Mouse (Mus musculus) thymus, adult 2 months (tissue): ENCODE data around the gene Lrch1. TPM values are rescaled to one million over a fixed set of nuclear protein-coding genes. Genes with fewer than 3 reads are reported as not detected.

Source experiments
- DNase-seq: peaks from one replicate; pipeline ENCODE4 v3.0.0; 2021
- H3K27ac ChIP-seq: fragments of 200-500 bp; 2 replicates; pipeline ENCODE4 v1.5.1; 2012; ENCODE audit warnings: low read length, control low read depth; ENCODE audit not compliant: control insufficient read depth, insufficient read depth
- H3K27me3 ChIP-seq: fragments of 200-500 bp; 2 replicates; pipeline ENCODE4 v1.6.1; 2012; ENCODE audit warnings: mild to moderate bottlenecking, low read length, moderate library complexity, mixed read lengths; ENCODE audit not compliant: control insufficient read depth, insufficient read depth
- H3K36me3 ChIP-seq: fragments of 200-500 bp; 2 replicates; pipeline ENCODE4 v1.6.1; 2012; ENCODE audit warnings: mild to moderate bottlenecking, low read length, moderate library complexity; ENCODE audit not compliant: control insufficient read depth, insufficient read depth
- H3K4me1 ChIP-seq: fragments of 200-500 bp; replicated peaks from 2 replicates; pipeline ENCODE4 v1.6.1; 2012; ENCODE audit warnings: low read length; ENCODE audit not compliant: control insufficient read depth, insufficient read depth
- H3K4me3 ChIP-seq: fragments of 200-500 bp; 2 replicates; pipeline ENCODE4 v1.5.1; 2012; ENCODE audit warnings: mild to moderate bottlenecking, low read length, control low read depth, moderate library complexity; ENCODE audit not compliant: control insufficient read depth, insufficient read depth
- CTCF ChIP-seq: fragments of 200-500 bp; IDR thresholded peaks from 2 replicates; pipeline ENCODE4 v1.5.1; 2012; ENCODE audit warnings: mild to moderate bottlenecking, control low read depth, low read length, moderate library complexity, borderline replicate concordance; ENCODE audit not compliant: control insufficient read depth, poor library complexity, insufficient read depth; ENCODE audit errors: extremely low read depth
- POLR2A ChIP-seq: fragments of 200-500 bp; IDR thresholded peaks from 2 replicates; pipeline ENCODE4 v1.6.1; 2012; ENCODE audit warnings: mild to moderate bottlenecking, low read length, control low read depth, moderate library complexity; ENCODE audit not compliant: control insufficient read depth, poor library complexity, insufficient read depth; ENCODE audit errors: extremely low read depth
- WGBS: fragments of 180-500 bp; shearing (Covaris S2); methylation state at CpG from one replicate; pipeline ENCODE4 v1.1.7; 2018; 5-methylcytosine and 5-hydroxymethylcytosine counted together
- polyA plus RNA-seq: library from polyadenylated mRNA; depleted of rRNA; stranded (reverse); fragments of >200 nt; gene quantifications from 2 replicates; pipeline ENCODE4 v1.2.3, GENCODE M21; 2012

The Lrch1 gene
- polyA plus RNA-seq, 1 experiment: 27.5 TPM

DNA sequence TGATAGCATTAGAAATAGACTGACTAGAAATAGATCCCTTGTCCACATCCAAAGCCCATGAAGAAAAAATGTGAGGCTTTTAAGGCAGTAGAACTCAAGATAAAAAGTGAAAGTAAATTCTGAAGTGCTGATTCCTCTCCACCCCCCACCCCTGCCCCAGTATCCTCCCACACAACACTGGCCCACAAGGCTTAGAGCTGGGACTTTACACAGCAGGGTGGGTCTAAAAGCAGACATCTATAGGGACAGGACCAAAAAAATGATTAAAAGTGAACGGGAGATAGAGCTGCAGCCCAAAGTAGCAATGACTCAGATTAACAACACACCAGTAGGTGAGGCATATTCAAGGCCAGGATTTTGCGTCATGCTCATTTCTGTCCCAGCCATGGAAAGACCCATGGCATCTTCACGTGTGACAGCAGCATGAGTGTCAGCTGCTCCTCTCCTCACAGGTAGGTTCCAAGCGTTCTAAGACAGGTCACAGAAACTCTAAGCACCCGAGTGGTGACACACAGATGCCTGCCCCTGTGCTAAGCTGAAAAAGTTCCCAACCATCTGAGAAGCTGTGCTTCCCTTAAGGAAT lies 29.1 kb downstream of the Lrch1 start:
- Histone ChIP-seq H3K27me3 (no peaks in the 10 kb centered on the region), H3K27ac (peak overlapping the region; percentile 42; the same call in 1 of the 2 replicates), H3K4me1 (peaks cover 44% of the 10 kb centered on the region), H3K36me3 (no peaks in the 10 kb centered on the region), H3K4me3 (no peak overlapping the region)
- 53% methylated on average over 5 of the region's 5 CpGs for WGBS
- DNase-seq: peak; percentile 34
- TF ChIP-seq CTCF (no peak), POLR2A (no peak)

DNA sequence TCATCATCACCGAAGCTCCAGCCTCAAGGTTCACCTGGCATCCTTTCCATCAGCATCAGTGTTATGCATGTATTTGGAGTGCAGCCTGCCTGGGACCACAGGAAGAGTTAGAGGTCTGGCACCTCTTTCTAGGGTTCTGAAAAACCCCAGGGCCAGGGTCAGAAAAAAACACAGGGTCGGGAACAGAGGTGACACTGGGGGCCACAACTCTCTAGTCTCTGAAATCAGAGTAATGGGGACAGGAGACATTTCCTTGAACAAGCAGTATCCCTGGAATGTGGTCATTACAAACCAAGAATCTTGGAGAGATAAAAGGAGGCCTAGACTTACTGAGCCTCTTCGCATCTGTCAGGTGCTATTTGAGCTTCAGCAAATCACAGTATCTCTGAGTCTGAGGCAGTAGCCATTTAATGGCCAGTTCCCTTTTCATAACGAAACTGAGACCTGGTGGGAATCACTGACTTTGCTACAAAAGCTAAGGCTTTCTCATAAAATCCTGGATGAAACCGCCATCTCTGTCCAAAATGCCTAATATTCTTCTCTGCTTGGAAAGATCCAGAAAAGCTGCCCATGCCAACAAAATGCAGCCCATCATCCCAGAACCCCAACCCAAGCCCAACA lies 30.1 kb downstream of the Lrch1 start:
- H3K4me1 ChIP-seq: peaks cover 39% of the 10 kb centered on the region
- no peak overlapping the region for H3K4me3 ChIP-seq
- no peaks in the 10 kb centered on the region for H3K36me3 ChIP-seq
- TF ChIP-seq POLR2A: no peak
- TF ChIP-seq CTCF: no peak
- WGBS: 79% methylated on average over 5 of the region's 5 CpGs
- no peak overlapping the region for H3K27ac ChIP-seq
- no peak for DNase-seq
- H3K27me3 ChIP-seq: no peaks in the 10 kb centered on the region

DNA sequence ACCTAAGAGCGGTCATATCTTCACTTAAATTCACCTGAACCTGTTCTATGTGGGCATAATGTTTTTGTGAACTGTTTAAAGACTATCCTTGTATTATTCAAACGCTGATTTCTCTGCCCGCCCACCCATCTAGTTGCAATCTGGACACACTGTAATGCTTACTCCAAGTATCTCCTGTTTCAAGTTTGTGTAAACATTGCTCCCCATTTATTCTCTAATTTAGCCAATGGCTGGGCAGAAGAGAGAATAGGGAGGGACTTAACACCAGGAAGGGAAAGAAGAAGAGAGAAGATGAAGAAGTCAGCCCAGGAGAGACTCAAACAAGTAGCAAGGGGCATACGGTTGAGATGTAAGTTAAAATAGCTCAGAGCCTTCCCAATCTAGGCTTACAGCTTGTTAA lies 31.0 kb downstream of the Lrch1 start:
- WGBS: 91% methylated on average over 4 of the region's 4 CpGs
- no peaks in the 10 kb centered on the region for H3K27me3 ChIP-seq
- no peak for TF ChIP-seq POLR2A
- no peak for TF ChIP-seq CTCF
- H3K4me3 ChIP-seq: no peak overlapping the region
- no peaks in the 10 kb centered on the region for H3K36me3 ChIP-seq
- no peak overlapping the region for H3K27ac ChIP-seq
- peaks cover 37% of the 10 kb centered on the region for H3K4me1 ChIP-seq
- DNase-seq: no peak

DNA sequence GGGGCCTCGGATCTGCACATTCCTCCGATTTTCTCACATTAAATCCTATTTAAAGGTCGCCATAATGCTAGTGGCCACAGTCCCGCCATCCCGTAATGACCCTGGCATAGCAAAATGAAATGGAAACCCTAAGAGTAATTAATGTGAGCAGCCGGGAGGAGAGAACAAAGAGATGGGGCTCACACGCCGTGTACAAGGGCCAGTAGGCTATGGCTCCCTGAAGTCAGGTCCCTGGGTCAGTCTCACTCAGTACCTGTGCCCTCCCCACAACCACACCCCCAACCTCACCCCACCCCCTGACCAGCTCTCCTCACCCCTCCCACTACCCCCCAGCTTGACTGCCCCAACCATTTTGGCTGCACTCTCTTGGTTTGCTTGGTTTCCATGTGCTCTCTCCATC lies 31.6 kb downstream of the Lrch1 start:
- Histone ChIP-seq H3K27me3 (no peaks in the 10 kb centered on the region), H3K36me3 (no peaks in the 10 kb centered on the region), H3K4me1 (peaks cover 38% of the 10 kb centered on the region), H3K27ac (no peak overlapping the region), H3K4me3 (no peak overlapping the region)
- no peak for DNase-seq
- 92% methylated on average over 8 of the region's 8 CpGs for WGBS
- TF ChIP-seq POLR2A (no peak), CTCF (no peak)

DNA sequence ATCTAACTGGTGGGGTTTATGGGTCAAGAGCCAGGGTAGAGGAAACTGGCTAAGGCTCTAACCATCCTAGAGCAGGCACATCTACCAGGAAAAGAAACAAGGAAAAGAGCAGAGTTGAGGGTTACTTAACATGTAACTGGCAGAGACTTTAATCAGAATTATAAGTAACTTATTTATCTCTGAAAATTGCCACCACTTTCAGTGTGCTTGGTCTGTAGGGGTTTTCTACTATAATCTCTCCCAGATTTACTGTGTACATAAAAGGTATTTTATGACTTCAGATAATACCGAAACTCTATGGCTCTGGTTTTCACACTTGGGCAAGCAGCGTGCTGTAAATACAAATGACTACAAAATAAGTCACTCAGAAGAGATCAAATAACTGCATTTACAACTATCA lies 32.0 kb downstream of the Lrch1 start:
- no peak overlapping the region for H3K4me3 ChIP-seq
- no peak for DNase-seq
- TF ChIP-seq POLR2A: no peak
- no peak for TF ChIP-seq CTCF
- 95% methylated on average over 2 of the region's 2 CpGs for WGBS
- no peak overlapping the region for H3K27ac ChIP-seq
- no peaks in the 10 kb centered on the region for H3K27me3 ChIP-seq
- peaks cover 38% of the 10 kb centered on the region for H3K4me1 ChIP-seq
- no peaks in the 10 kb centered on the region for H3K36me3 ChIP-seq

DNA sequence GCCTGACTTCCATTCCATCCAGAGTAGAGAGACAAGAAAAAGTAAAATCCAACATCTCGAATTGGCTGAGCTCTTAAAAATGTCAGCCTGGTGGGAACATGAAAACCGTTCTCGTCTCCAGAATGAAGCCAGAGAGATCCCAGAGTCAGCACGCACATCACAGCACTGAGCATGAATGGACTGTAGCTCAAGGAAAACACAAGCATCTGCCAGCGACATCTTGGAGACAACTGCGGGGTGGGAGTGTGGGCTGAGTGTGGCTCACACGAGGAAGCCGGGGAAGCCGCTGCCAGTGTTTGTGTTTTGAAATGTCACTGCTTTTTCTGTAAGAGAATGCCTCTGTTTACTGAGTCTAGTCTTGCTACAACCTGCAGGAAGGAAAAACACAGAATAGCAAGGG lies 32.7 kb downstream of the Lrch1 start:
- TF ChIP-seq POLR2A (no peak), CTCF (no peak)
- H3K4me3 ChIP-seq: no peak overlapping the region
- no peaks in the 10 kb centered on the region for H3K36me3 ChIP-seq
- 83% methylated on average over 9 of the region's 9 CpGs for WGBS
- H3K27ac ChIP-seq: no peak overlapping the region
- no peak for DNase-seq
- H3K27me3 ChIP-seq: no peaks in the 10 kb centered on the region
- H3K4me1 ChIP-seq: peaks cover 34% of the 10 kb centered on the region
